Mouse (Mus musculus): ENCODE data around the gene Clcn5. TPM values are rescaled to one million over a fixed set of nuclear protein-coding genes. Genes with fewer than 3 reads are reported as not detected.

Gene Clcn5
- polyA plus RNA-seq, 1 experiment from 2014 or later = 8.0 TPM

- H3K36me3 ChIP-seq = no peaks in the 10 kb centered on the region
- H3K9me3 ChIP-seq (replicated peaks) = no peaks in the 10 kb centered on the region
- 86% methylated on average over 2 of the region's 2 CpGs for WGBS
- no peaks in the 10 kb centered on the region for H3K27me3 ChIP-seq (replicated peaks)
- ATAC-seq (ENCODE audit: low FRiP score) = no peak
- H3K9ac ChIP-seq (replicated peaks) = no peak overlapping the region
- no peak overlapping the region for H3K4me2 ChIP-seq
- no peak overlapping the region for H3K4me3 ChIP-seq (replicated peaks)
- H3K4me1 ChIP-seq = no peaks in the 10 kb centered on the region
- no peak overlapping the region for H3K27ac ChIP-seq (replicated peaks)
Observed at GRCm38 (mm10) chrX:7287051-7287734, 32.0 kb downstream of the Clcn5 start.

- Histone ChIP-seq H3K4me3 (replicated peaks) (no peak overlapping the region), H3K27me3 (replicated peaks) (no peaks in the 10 kb centered on the region), H3K4me1 (no peaks in the 10 kb centered on the region), H3K36me3 (no peaks in the 10 kb centered on the region), H3K9me3 (replicated peaks) (no peaks in the 10 kb centered on the region), H3K4me2 (no peak overlapping the region), H3K9ac (replicated peaks) (no peak overlapping the region), H3K27ac (replicated peaks) (no peak overlapping the region)
- WGBS = 82% methylated on average over 1 of the region's 1 CpGs
- ATAC-seq (ENCODE audit: low FRiP score) = no peak
Observed at GRCm38 (mm10) chrX:7282636-7283035, 36.5 kb downstream of the Clcn5 start.

GRCm38 (mm10) chrX:7279722-7280121 lies 39.4 kb downstream of the Clcn5 start:
- no peak overlapping the region for H3K4me2 ChIP-seq
- no peak overlapping the region for H3K9ac ChIP-seq (replicated peaks)
- no peak overlapping the region for H3K4me3 ChIP-seq (replicated peaks)
- no peaks in the 10 kb centered on the region for H3K4me1 ChIP-seq
- 55% methylated on average over 5 of the region's 5 CpGs for WGBS
- no peaks in the 10 kb centered on the region for H3K36me3 ChIP-seq
- H3K27me3 ChIP-seq (replicated peaks) = no peaks in the 10 kb centered on the region
- no peaks in the 10 kb centered on the region for H3K9me3 ChIP-seq (replicated peaks)
- no peak for ATAC-seq (ENCODE audit: low FRiP score)
- no peak overlapping the region for H3K27ac ChIP-seq (replicated peaks)

GRCm38 (mm10) chrX:7276564-7276963 lies 42.6 kb downstream of the Clcn5 start:
- no peak for ATAC-seq (ENCODE audit: low FRiP score)
- Histone ChIP-seq H3K9ac (replicated peaks) (no peak overlapping the region), H3K27me3 (replicated peaks) (no peaks in the 10 kb centered on the region), H3K36me3 (no peaks in the 10 kb centered on the region), H3K27ac (replicated peaks) (no peak overlapping the region), H3K4me1 (no peaks in the 10 kb centered on the region), H3K9me3 (replicated peaks) (no peaks in the 10 kb centered on the region), H3K4me2 (no peak overlapping the region), H3K4me3 (replicated peaks) (no peak overlapping the region)
- 63% methylated on average over 6 of the region's 6 CpGs for WGBS

GRCm38 (mm10) chrX:7261149-7261548 lies 58.0 kb downstream of the Clcn5 start:
- ATAC-seq (ENCODE audit: low FRiP score) = no peak
- Histone ChIP-seq H3K4me1 (no peaks in the 10 kb centered on the region), H3K27me3 (replicated peaks) (no peaks in the 10 kb centered on the region), H3K9me3 (replicated peaks) (no peaks in the 10 kb centered on the region), H3K4me3 (replicated peaks) (no peak overlapping the region), H3K27ac (replicated peaks) (no peak overlapping the region), H3K9ac (replicated peaks) (no peak overlapping the region), H3K4me2 (no peak overlapping the region), H3K36me3 (no peaks in the 10 kb centered on the region)
- 96% methylated on average over 5 of the region's 5 CpGs for WGBS

- 85% methylated on average over 5 of the region's 5 CpGs for WGBS
- Histone ChIP-seq H3K27me3 (replicated peaks) (no peaks in the 10 kb centered on the region), H3K4me1 (no peaks in the 10 kb centered on the region), H3K4me3 (replicated peaks) (no peak overlapping the region), H3K9me3 (replicated peaks) (no peaks in the 10 kb centered on the region), H3K9ac (replicated peaks) (no peak overlapping the region), H3K4me2 (no peak overlapping the region), H3K36me3 (no peaks in the 10 kb centered on the region), H3K27ac (replicated peaks) (no peak overlapping the region)
- ATAC-seq (ENCODE audit: low FRiP score) = no peak
Observed at GRCm38 (mm10) chrX:7260400-7261113, 58.6 kb downstream of the Clcn5 start.

- H3K36me3 ChIP-seq = no peaks in the 10 kb centered on the region
- no peak overlapping the region for H3K4me3 ChIP-seq (replicated peaks)
- 83% methylated on average over 3 of the region's 3 CpGs for WGBS
- no peaks in the 10 kb centered on the region for H3K27me3 ChIP-seq (replicated peaks)
- ATAC-seq (ENCODE audit: low FRiP score) = no peak
- no peak overlapping the region for H3K4me2 ChIP-seq
- H3K27ac ChIP-seq (replicated peaks) = no peak overlapping the region
- no peak overlapping the region for H3K9ac ChIP-seq (replicated peaks)
- H3K9me3 ChIP-seq (replicated peaks) = no peaks in the 10 kb centered on the region
- no peaks in the 10 kb centered on the region for H3K4me1 ChIP-seq
Observed at GRCm38 (mm10) chrX:7259718-7260117, 59.4 kb downstream of the Clcn5 start.

GRCm38 (mm10) chrX:7256022-7256421 lies 63.1 kb downstream of the Clcn5 start:
- Histone ChIP-seq H3K27me3 (replicated peaks) (no peaks in the 10 kb centered on the region), H3K4me1 (no peaks in the 10 kb centered on the region), H3K27ac (replicated peaks) (no peak overlapping the region), H3K4me3 (replicated peaks) (no peak overlapping the region), H3K36me3 (no peaks in the 10 kb centered on the region), H3K4me2 (no peak overlapping the region), H3K9ac (replicated peaks) (no peak overlapping the region), H3K9me3 (replicated peaks) (no peaks in the 10 kb centered on the region)
- ATAC-seq (ENCODE audit: low FRiP score) = no peak
- 76% methylated on average over 3 of the region's 3 CpGs for WGBS

GRCm38 (mm10) chrX:7204099-7204498 lies 115.1 kb downstream of the Clcn5 start:
- no peak for ATAC-seq (ENCODE audit: low FRiP score)
- Histone ChIP-seq H3K27me3 (replicated peaks) (no peaks in the 10 kb centered on the region), H3K27ac (replicated peaks) (no peak overlapping the region), H3K4me3 (replicated peaks) (no peak overlapping the region), H3K9me3 (replicated peaks) (no peaks in the 10 kb centered on the region), H3K4me1 (no peaks in the 10 kb centered on the region), H3K9ac (replicated peaks) (no peak overlapping the region), H3K4me2 (no peak overlapping the region), H3K36me3 (no peaks in the 10 kb centered on the region)
- WGBS = 85% methylated on average over 5 of the region's 5 CpGs

GRCm38 (mm10) chrX:7203535-7203934 lies 115.6 kb downstream of the Clcn5 start:
- Histone ChIP-seq H3K4me1 (no peaks in the 10 kb centered on the region), H3K4me3 (replicated peaks) (no peak overlapping the region), H3K27ac (replicated peaks) (no peak overlapping the region), H3K4me2 (no peak overlapping the region), H3K9ac (replicated peaks) (no peak overlapping the region), H3K27me3 (replicated peaks) (no peaks in the 10 kb centered on the region), H3K9me3 (replicated peaks) (no peaks in the 10 kb centered on the region), H3K36me3 (no peaks in the 10 kb centered on the region)
- 95% methylated on average over 3 of the region's 3 CpGs for whole genome bisulfite sequencing
- no peak for ATAC-seq (ENCODE audit: low FRiP score)

GRCm38 (mm10) chrX:7197833-7198232 lies 121.3 kb downstream of the Clcn5 start:
- Histone ChIP-seq H3K9me3 (replicated peaks) (no peaks in the 10 kb centered on the region), H3K9ac (replicated peaks) (no peak overlapping the region), H3K36me3 (no peaks in the 10 kb centered on the region), H3K27me3 (replicated peaks) (no peaks in the 10 kb centered on the region), H3K27ac (replicated peaks) (no peak overlapping the region), H3K4me1 (no peaks in the 10 kb centered on the region), H3K4me3 (replicated peaks) (no peak overlapping the region), H3K4me2 (no peak overlapping the region)
- 64% methylated on average over 1 of the region's 1 CpGs for WGBS
- no peak for ATAC-seq (ENCODE audit: low FRiP score)

GRCm38 (mm10) chrX:7190816-7191215 lies 128.3 kb downstream of the Clcn5 start:
- ATAC-seq (ENCODE audit: low FRiP score) = no peak

More at GRCm38 (mm10) chrX:7190816-7191215, 128.3 kb downstream of the Clcn5 start:
- Histone ChIP-seq H3K4me3 (replicated peaks) (no peak overlapping the region), H3K9ac (replicated peaks) (no peak overlapping the region), H3K4me1 (no peaks in the 10 kb centered on the region), H3K27me3 (replicated peaks) (no peaks in the 10 kb centered on the region), H3K27ac (replicated peaks) (no peak overlapping the region), H3K36me3 (no peaks in the 10 kb centered on the region), H3K9me3 (replicated peaks) (no peaks in the 10 kb centered on the region), H3K4me2 (no peak overlapping the region)
- WGBS = 81% methylated on average over 4 of the region's 4 CpGs

Data from neural tube, embryonic 15.5 days (tissue).